Comparison of ENCODE assay signal across 11 mouse cellular contexts in genomic region chr17:75439062-75439461, GRCm38 (mm10). TPM values are rescaled to one million over a fixed set of nuclear protein-coding genes. Genes with fewer than 3 reads are reported as not detected.
DNase-seq lines count a peak whose midpoint lies in the region; ATAC-seq and TF ChIP-seq lines count a peak whose summit lies in the region.
"Had no signal": no experiment of that assay in that cellular context is flagged by ENCODE, and none has a peak within 500 bp of the region (broad histone marks: within the 10 kb centered on the region; RNA-seq: fewer than 3 reads in every experiment).

No protein-coding gene starts in this region.

- no peaks in the 10 kb centered on the region for H3K36me3 ChIP-seq in kidney, embryonic 16.5 days (ENCODE audit: insufficient read depth, low read length)
- no peaks in the 10 kb centered on the region for H3K36me3 ChIP-seq in midbrain, embryonic 14.5 days (ENCODE audit: control insufficient read depth, insufficient read depth, low read length)
- H3K36me3 ChIP-seq: liver, embryonic 12.5 days; neural tube, embryonic 13.5 days had no signal

- no peak for DNase-seq in gastrocnemius, adult 2 months
- DNase-seq in gastrocnemius, postnatal 4 days (ENCODE audit: low spot score in 2 of 2): no peak
- no peak for DNase-seq in kidney, postnatal 14 days
- DNase-seq in brain, embryonic 14.5 days (ENCODE audit: low read depth): peak; percentile 36
- DNase-seq in midbrain, embryonic 14.5 days: peak; percentile 50
- DNase-seq: gastrocnemius, postnatal 10 days had no signal

- H3K9me3 ChIP-seq in kidney, embryonic 16.5 days (ENCODE audit: low read length): no peaks in the 10 kb centered on the region
- H3K9me3 ChIP-seq in midbrain, embryonic 14.5 days (ENCODE audit: control insufficient read depth, low read length): no peaks in the 10 kb centered on the region
- H3K9me3 ChIP-seq: liver, embryonic 12.5 days; neural tube, embryonic 13.5 days had no signal

- no peak overlapping the region for H3K9ac ChIP-seq in kidney, embryonic 16.5 days (replicated peaks; ENCODE audit: low read length)
- H3K9ac ChIP-seq in midbrain, embryonic 14.5 days (replicated peaks; ENCODE audit: low read length): no peak overlapping the region
- H3K9ac ChIP-seq: liver, embryonic 12.5 days; neural tube, embryonic 13.5 days had no signal

- H3K4me3 ChIP-seq in gastrocnemius, adult 2 months: peak overlapping the region; percentile 73
- no peak overlapping the region for H3K4me3 ChIP-seq in kidney, embryonic 16.5 days (ENCODE audit: low read length)
- no peak overlapping the region for H3K4me3 ChIP-seq in midbrain, embryonic 14.5 days (replicated peaks; ENCODE audit: low read depth, low read length)
- H3K4me3 ChIP-seq: erythroblast, embryonic 14.5 days; liver, embryonic 12.5 days; neural tube, embryonic 13.5 days had no signal

- H3K27me3 ChIP-seq in kidney, embryonic 16.5 days (ENCODE audit: insufficient read depth, low read length): no peaks in the 10 kb centered on the region
- no peaks in the 10 kb centered on the region for H3K27me3 ChIP-seq in midbrain, embryonic 14.5 days (ENCODE audit: control insufficient read depth, insufficient read depth, low read length)
- H3K27me3 ChIP-seq: neural tube, embryonic 13.5 days had no signal

- H3K4me1 ChIP-seq in kidney, embryonic 16.5 days (ENCODE audit: insufficient read depth, low read length): peaks cover 8% of the 10 kb centered on the region; the same call in 1 of the 2 replicates
- peaks cover 4% of the 10 kb centered on the region; the same call in 1 of the 2 replicates for H3K4me1 ChIP-seq in midbrain, embryonic 14.5 days (ENCODE audit: control insufficient read depth, insufficient read depth, low read length)
- H3K4me1 ChIP-seq: liver, embryonic 12.5 days had no signal

- intact Hi-C loops in gastrocnemius, adult 2 months (cut with DNase I): no loop called here

- 0 out of 2 replicates have a peak, but pooled peaks have one; percentile 52 for ATAC-seq in kidney, embryonic 16.5 days (ENCODE audit: low FRiP score, low TSS enrichment)
- ATAC-seq in midbrain, embryonic 14.5 days (ENCODE audit: low FRiP score, low TSS enrichment): peak; percentile 71
- ATAC-seq in monocyte, adult 5-6 weeks (replicated peaks; ENCODE audit: insufficient number of reproducible peaks, low FRiP score, low TSS enrichment, poor library complexity, severe bottlenecking): no peak; the same call in 1 of the 2 replicates
- ATAC-seq: liver, embryonic 12.5 days had no signal

- 57% methylated on average over 14 of the region's 14 CpGs for WGBS in kidney, embryonic 16.5 days
- 49% methylated on average over 14 of the region's 14 CpGs for WGBS in midbrain, embryonic 14.5 days

- no peak for TF ChIP-seq POLR2A in brain, embryonic 14.5 days (IDR thresholded peaks at IDR 0.05; ENCODE audit: borderline replicate concordance, extremely low read depth, insufficient read depth, insufficient read length, poor library complexity, severe bottlenecking)

- peak overlapping the region; percentile 1; the same call in 1 of the 2 replicates for H3K4me2 ChIP-seq in kidney, embryonic 16.5 days (replicated peaks; ENCODE audit: low read depth, low read length)
- H3K4me2 ChIP-seq in midbrain, embryonic 14.5 days (ENCODE audit: low read length): 0 out of 2 replicates have a peak overlapping the region, but pooled peaks have one; percentile 4
- H3K4me2 ChIP-seq: liver, embryonic 12.5 days; neural tube, embryonic 13.5 days had no signal

- TF ChIP-seq CTCF in gastrocnemius, adult 2 months (IDR thresholded peaks at IDR 0.05): no peak
- no peak for TF ChIP-seq CTCF in brain, embryonic 14.5 days (IDR thresholded peaks at IDR 0.05; ENCODE audit: borderline replicate concordance, extremely low read depth, insufficient read depth, insufficient read length)

- H3K27ac ChIP-seq in gastrocnemius, adult 2 months: peak overlapping the region; percentile 92
- no peak overlapping the region for H3K27ac ChIP-seq in kidney, embryonic 16.5 days (ENCODE audit: low read length)
- H3K27ac ChIP-seq in midbrain, embryonic 14.5 days (replicated peaks; ENCODE audit: low read depth, low read length): no peak overlapping the region
- H3K27ac ChIP-seq: liver, embryonic 12.5 days; neural tube, embryonic 13.5 days had no signal

RNA-seq across cellular contexts. Expression of gene Rasgrp3, which starts 3.4 kb away (rescaled TPM):
- 10 to 100 TPM; 31.2 to 52.3 TPM for total RNA-seq in gastrocnemius, adult 2 months (2021)
- total RNA-seq in gastrocnemius, postnatal 4 days (2021): 10 to 100 TPM; 35.3 to 38.4 TPM
- polyA plus RNA-seq in kidney, embryonic 16.5 days (2015; fragmentation: Nextera tagmentation; extraction: Ambion mirVana): 21.5 and 26.5 TPM in 2 replicates
- polyA plus RNA-seq in brain, embryonic 14.5 days (2012; rRNA removed): 4.7 and 6.6 TPM in 2 replicates
- 2.6 and 8.4 TPM in 2 replicates for polyA plus RNA-seq in midbrain, embryonic 14.5 days (2014; fragmentation: Nextera tagmentation; extraction: Ambion mirVana)
- total RNA-seq in monocyte, adult 5-6 weeks (2017): 12.0 to 20.3 TPM (median 14.6 TPM) in 3 replicates
- polyA plus RNA-seq: erythroblast, embryonic 14.5 days had no signal

Comparison
In these comparisons a context has a peak if more than half of its experiments do, and no peak if none do; other contexts are left out.
1. DNase-seq: peak in brain, embryonic 14.5 days (single experiment) and midbrain, embryonic 14.5 days (single experiment); none in gastrocnemius, adult 2 months (single experiment), gastrocnemius, postnatal 4 days (0 of 2) and kidney, postnatal 14 days (single experiment).